Mouse (Mus musculus) neural tube, embryonic 15.5 days (tissue): ENCODE data around the gene Hexdc. TPM values are rescaled to one million over a fixed set of nuclear protein-coding genes. Genes with fewer than 3 reads are reported as not detected.

Experiments used
- ATAC-seq: fragments of 200-750 bp; cut with Nextera tagmentation; 2 replicates; pipeline ENCODE4 v1.8.0; 2017; ENCODE audit warnings: mild to moderate bottlenecking, moderate TSS enrichment, moderate library complexity; ENCODE audit not compliant: low FRiP score
- H3K27ac ChIP-seq: fragments of 300-500 bp; sonication (generic); replicated peaks from 2 replicates; pipeline ENCODE4 v1.5.1; 2015; ENCODE audit warnings: mild to moderate bottlenecking, inconsistent platforms
- H3K27me3 ChIP-seq: fragments of 300-500 bp; sonication (generic); replicated peaks from 2 replicates; pipeline ENCODE4 v1.6.1; 2015; ENCODE audit warnings: inconsistent platforms
- H3K36me3 ChIP-seq: fragments of 300-500 bp; sonication (generic); 2 replicates; pipeline ENCODE4 v1.6.1; 2015; ENCODE audit warnings: inconsistent platforms
- H3K4me1 ChIP-seq: fragments of 300-500 bp; sonication (generic); 2 replicates; pipeline ENCODE4 v1.6.1; 2015; ENCODE audit warnings: inconsistent platforms
- H3K4me2 ChIP-seq: fragments of 300-500 bp; sonication (generic); 2 replicates; pipeline ENCODE4 v1.6.1; 2015; ENCODE audit warnings: inconsistent platforms, mild to moderate bottlenecking, moderate library complexity
- H3K4me3 ChIP-seq: fragments of 300-500 bp; sonication (generic); replicated peaks from 2 replicates; pipeline ENCODE4 v1.5.1; 2015; ENCODE audit warnings: mild to moderate bottlenecking, inconsistent platforms
- H3K9ac ChIP-seq: fragments of 300-500 bp; sonication (generic); replicated peaks from 2 replicates; pipeline ENCODE4 v1.6.1; 2015; ENCODE audit warnings: mild to moderate bottlenecking, inconsistent platforms
- H3K9me3 ChIP-seq: fragments of 300-500 bp; sonication (generic); replicated peaks from 2 replicates; pipeline ENCODE4 v1.6.1; 2016; ENCODE audit warnings: inconsistent platforms
- WGBS: fragments of 180-500 bp; shearing (Covaris S2); methylation state at CpG from one replicate; pipeline ENCODE4 v1.1.7; 2015; ENCODE audit warnings: mixed read lengths; 5-methylcytosine and 5-hydroxymethylcytosine counted together
- polyA plus RNA-seq: library from polyadenylated mRNA; unstranded; fragments of >200 nt; fragmentation: Nextera tagmentation; extraction: Ambion mirVana; gene quantifications from 2 replicates; pipeline ENCODE4 v1.2.1, GENCODE M21; 2015

Hexdc gene
- polyA plus RNA-seq = 28.9 and 35.1 TPM in 2 replicates

GRCm38 (mm10) chr11:121204161-121205006 is at the start of gene Hexdc, which contains the start of gene Ogfod3:
Gene Hexdc, plus strand, starts transcription at chr11:121204433.
Gene Ogfod3, minus strand, starts transcription at chr11:121204711.
- Histone ChIP-seq H3K27me3 (no peaks in the 10 kb centered on the region), H3K36me3 (peaks cover 19% of the 10 kb centered on the region), H3K4me3 (peak within 1 kb of the TSS; percentile 68), H3K4me1 (peaks cover 14% of the 10 kb centered on the region), H3K9ac (peak within 1 kb of the TSS; percentile 67), H3K27ac (peak within 1 kb of the TSS; percentile 91), H3K9me3 (no peaks in the 10 kb centered on the region), H3K4me2 (peak within 1 kb of the TSS; percentile 59)
- peak; percentile 98 for ATAC-seq
- under 1% methylated on average over 70 of the region's 70 CpGs for WGBS

- Histone ChIP-seq H3K4me2 (peak overlapping the region; percentile 88), H3K36me3 (no peaks in the 10 kb centered on the region), H3K4me3 (peak overlapping the region; percentile 42), H3K9me3 (no peaks in the 10 kb centered on the region), H3K27ac (no peak overlapping the region), H3K27me3 (peaks cover 35% of the 10 kb centered on the region), H3K4me1 (peaks cover 8% of the 10 kb centered on the region), H3K9ac (peak overlapping the region; percentile 46)
- no peak for ATAC-seq
- 1% methylated on average over 45 of the region's 45 CpGs for WGBS
Measured at GRCm38 (mm10) chr11:121156411-121156891, 47.8 kb upstream of the Hexdc start.

GRCm38 (mm10) chr11:121159971-121160370 is 44.3 kb upstream of the Hexdc start, which contains the start of gene Uts2r:
Gene Uts2r, plus strand, starts transcription at chr11:121160271.
- Histone ChIP-seq H3K9ac (no peak within 1 kb of the TSS), H3K27me3 (peaks cover 32% of the 10 kb centered on the region), H3K4me2 (no peak within 1 kb of the TSS), H3K4me1 (peaks cover 8% of the 10 kb centered on the region), H3K27ac (no peak within 1 kb of the TSS), H3K9me3 (no peaks in the 10 kb centered on the region), H3K36me3 (no peaks in the 10 kb centered on the region), H3K4me3 (no peak within 1 kb of the TSS)
- 93% methylated on average over 5 of the region's 5 CpGs for WGBS
- ATAC-seq = no peak

- Histone ChIP-seq H3K27me3 (peaks cover 24% of the 10 kb centered on the region), H3K27ac (no peak overlapping the region), H3K4me2 (no peak overlapping the region), H3K4me1 (peaks cover 8% of the 10 kb centered on the region), H3K4me3 (no peak overlapping the region), H3K36me3 (no peaks in the 10 kb centered on the region), H3K9me3 (no peaks in the 10 kb centered on the region), H3K9ac (no peak overlapping the region)
- ATAC-seq = no peak
- 96% methylated on average over 26 of the region's 26 CpGs for WGBS
Measured at GRCm38 (mm10) chr11:121160636-121161346, 43.4 kb upstream of the Hexdc start.

- no peaks in the 10 kb centered on the region for H3K4me1 ChIP-seq
- H3K27ac ChIP-seq = no peak overlapping the region
- no peak for ATAC-seq
- H3K4me2 ChIP-seq = no peak overlapping the region
- no peaks in the 10 kb centered on the region for H3K36me3 ChIP-seq
- H3K27me3 ChIP-seq = no peaks in the 10 kb centered on the region
- no peak overlapping the region for H3K9ac ChIP-seq
- H3K9me3 ChIP-seq = no peaks in the 10 kb centered on the region
- H3K4me3 ChIP-seq = no peak overlapping the region
- 86% methylated on average over 4 of the region's 4 CpGs for WGBS
Measured at GRCm38 (mm10) chr11:121163751-121164150, 40.5 kb upstream of the Hexdc start.

- no peak for ATAC-seq
- Histone ChIP-seq H3K36me3 (no peaks in the 10 kb centered on the region), H3K4me3 (no peak overlapping the region), H3K27ac (no peak overlapping the region), H3K4me2 (no peak overlapping the region), H3K9ac (no peak overlapping the region), H3K9me3 (no peaks in the 10 kb centered on the region), H3K4me1 (peaks cover 6% of the 10 kb centered on the region; the same call in 1 of the 2 replicates), H3K27me3 (no peaks in the 10 kb centered on the region)
- 68% methylated on average over 5 of the region's 5 CpGs for WGBS
Measured at GRCm38 (mm10) chr11:121173203-121173602, 31.0 kb upstream of the Hexdc start.

GRCm38 (mm10) chr11:121174234-121174633 is 30.0 kb upstream of the Hexdc start:
- Histone ChIP-seq H3K27me3 (no peaks in the 10 kb centered on the region), H3K36me3 (no peaks in the 10 kb centered on the region), H3K27ac (no peak overlapping the region), H3K9me3 (no peaks in the 10 kb centered on the region), H3K9ac (no peak overlapping the region), H3K4me3 (no peak overlapping the region), H3K4me1 (peaks cover 6% of the 10 kb centered on the region; the same call in 1 of the 2 replicates), H3K4me2 (no peak overlapping the region)
- WGBS = 39% methylated on average over 3 of the region's 3 CpGs
- no peak for ATAC-seq

GRCm38 (mm10) chr11:121176285-121177270 is 27.7 kb upstream of the Hexdc start:
- Histone ChIP-seq H3K4me3 (no peak overlapping the region), H3K9ac (no peak overlapping the region), H3K4me2 (no peak overlapping the region), H3K4me1 (peaks cover 6% of the 10 kb centered on the region; the same call in 1 of the 2 replicates), H3K27ac (no peak overlapping the region), H3K9me3 (no peaks in the 10 kb centered on the region), H3K27me3 (no peaks in the 10 kb centered on the region), H3K36me3 (peaks cover 14% of the 10 kb centered on the region)
- no peak for ATAC-seq
- WGBS = 58% methylated on average over 12 of the region's 12 CpGs

- WGBS = 75% methylated on average over 3 of the region's 3 CpGs
- no peak overlapping the region for H3K4me2 ChIP-seq
- H3K27me3 ChIP-seq = no peaks in the 10 kb centered on the region
- H3K36me3 ChIP-seq = peaks cover 20% of the 10 kb centered on the region
- no peak overlapping the region for H3K27ac ChIP-seq
- ATAC-seq = no peak
- H3K4me1 ChIP-seq = no peaks in the 10 kb centered on the region
- H3K9me3 ChIP-seq = no peaks in the 10 kb centered on the region
- no peak overlapping the region for H3K4me3 ChIP-seq
- no peak overlapping the region for H3K9ac ChIP-seq
Measured at GRCm38 (mm10) chr11:121189681-121190080, 14.6 kb upstream of the Hexdc start.

- Histone ChIP-seq H3K27me3 (no peaks in the 10 kb centered on the region), H3K9me3 (no peaks in the 10 kb centered on the region), H3K4me1 (no peaks in the 10 kb centered on the region), H3K9ac (no peak overlapping the region), H3K27ac (no peak overlapping the region), H3K4me3 (no peak overlapping the region), H3K4me2 (no peak overlapping the region), H3K36me3 (peaks cover 36% of the 10 kb centered on the region)
- WGBS = 73% methylated on average over 2 of the region's 2 CpGs
- no peak for ATAC-seq
Measured at GRCm38 (mm10) chr11:121192742-121193141, 11.5 kb upstream of the Hexdc start.

- ATAC-seq = no peak
- no peaks in the 10 kb centered on the region for H3K9me3 ChIP-seq
- H3K27me3 ChIP-seq = no peaks in the 10 kb centered on the region
- peaks cover 36% of the 10 kb centered on the region for H3K36me3 ChIP-seq
- H3K27ac ChIP-seq = no peak overlapping the region
- H3K4me2 ChIP-seq = no peak overlapping the region
- no peak overlapping the region for H3K4me3 ChIP-seq
- no peaks in the 10 kb centered on the region for H3K4me1 ChIP-seq
- no peak overlapping the region for H3K9ac ChIP-seq
- WGBS = 87% methylated on average over 3 of the region's 3 CpGs
Measured at GRCm38 (mm10) chr11:121193415-121193814, 10.8 kb upstream of the Hexdc start.
